Mouse (Mus musculus): ENCODE data around the gene Hoxd4.

The Hoxd4 gene

DNA sequence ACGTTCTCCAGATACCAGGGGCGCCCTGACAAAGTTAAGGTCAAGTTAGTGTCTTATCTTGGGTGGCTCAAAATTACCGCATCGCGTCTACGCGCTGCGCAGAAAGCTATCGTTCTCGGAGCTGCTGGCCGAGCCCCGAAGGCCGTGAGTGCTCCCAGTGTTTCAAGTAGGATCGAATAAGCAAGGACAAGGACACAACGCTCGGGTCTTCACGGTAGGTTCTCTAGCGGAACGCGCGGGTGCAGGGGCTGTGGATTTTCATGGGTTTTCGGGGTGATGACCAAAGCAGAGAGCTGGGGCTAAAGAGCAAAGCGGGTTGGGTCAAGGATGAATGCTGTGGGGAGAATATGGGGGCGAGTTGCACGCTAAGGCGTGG lies 32.1 kb upstream of the Hoxd4 start:
- no peak for DNase-seq (ENCODE audit: low read depth, low spot score)

GRCm38 (mm10) chr2:74679980-74680379 lies 31.7 kb upstream of the Hoxd4 start:
- no peak for DNase-seq (ENCODE audit: low read depth, low spot score)

- DNase-seq (ENCODE audit: low read depth, low spot score), result no peak
Measured at GRCm38 (mm10) chr2:74680561-74681398, 30.9 kb upstream of the Hoxd4 start.

DNA sequence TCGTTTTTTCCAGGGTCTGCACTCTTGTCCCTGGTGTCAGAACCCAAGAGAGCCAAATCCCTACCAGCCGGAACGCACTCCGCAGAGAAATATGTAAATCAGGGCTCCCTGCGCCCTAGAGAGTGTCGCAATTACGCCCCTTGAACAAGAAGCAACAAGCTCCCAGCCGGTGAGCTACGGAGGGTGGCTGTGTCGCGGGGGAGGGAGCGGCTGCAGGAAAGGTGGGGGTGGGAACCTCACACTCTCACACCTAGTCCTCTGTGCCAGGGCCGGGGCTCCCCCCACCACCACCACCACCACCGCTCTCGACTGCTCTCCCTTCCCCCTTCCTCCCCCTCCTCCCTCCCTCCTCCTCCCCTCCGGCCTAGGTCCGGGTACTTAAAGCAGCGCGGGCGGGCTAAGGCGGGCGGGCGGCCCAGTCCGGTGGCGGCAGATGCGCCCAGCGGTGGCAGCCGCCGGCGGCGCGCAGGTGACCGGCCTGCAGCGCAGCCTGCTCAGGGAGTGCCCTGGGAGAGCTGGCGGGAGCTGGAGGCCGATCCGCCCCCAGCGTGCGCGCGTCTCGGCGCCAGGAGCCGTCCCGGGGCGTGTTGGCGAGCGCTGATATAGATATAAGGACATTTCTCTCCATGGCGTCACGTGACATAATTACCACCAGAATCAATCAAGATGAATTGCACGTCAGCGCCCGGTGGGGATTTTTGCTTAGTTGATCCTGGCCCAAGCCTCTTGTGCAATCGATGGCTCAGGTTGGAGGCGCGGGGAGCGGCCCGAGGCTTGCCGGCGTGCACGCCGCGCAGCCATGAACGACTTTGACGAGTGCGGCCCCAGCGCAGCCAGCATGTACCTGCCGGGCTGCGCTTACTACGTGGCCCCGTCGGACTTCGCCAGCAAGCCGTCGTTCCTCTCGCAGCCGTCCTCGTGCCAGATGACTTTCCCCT lies 29.9 kb upstream of the Hoxd4 start:
- DNase-seq (ENCODE audit: low read depth, low spot score), result no peak

DNA sequence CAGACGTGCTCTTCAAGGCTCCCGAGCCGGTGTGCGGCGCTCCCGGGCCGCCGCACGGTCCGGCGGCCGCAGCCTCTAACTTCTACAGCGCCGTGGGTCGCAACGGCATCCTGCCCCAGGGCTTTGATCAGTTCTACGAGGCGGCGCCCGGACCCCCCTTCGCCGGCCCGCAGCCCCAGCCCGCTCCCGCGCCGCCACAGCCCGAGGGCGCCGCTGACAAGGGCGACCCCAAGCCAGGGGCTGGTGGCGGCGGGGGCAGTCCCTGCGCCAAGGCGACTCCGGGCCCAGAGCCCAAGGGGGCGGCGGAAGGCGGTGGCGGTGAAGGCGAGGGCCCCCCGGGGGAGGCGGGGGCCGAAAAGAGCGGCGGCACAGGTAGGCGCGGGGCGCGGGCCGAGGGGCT lies 28.9 kb upstream of the Hoxd4 start:
- no peak for DNase-seq (ENCODE audit: low read depth, low spot score)

DNA sequence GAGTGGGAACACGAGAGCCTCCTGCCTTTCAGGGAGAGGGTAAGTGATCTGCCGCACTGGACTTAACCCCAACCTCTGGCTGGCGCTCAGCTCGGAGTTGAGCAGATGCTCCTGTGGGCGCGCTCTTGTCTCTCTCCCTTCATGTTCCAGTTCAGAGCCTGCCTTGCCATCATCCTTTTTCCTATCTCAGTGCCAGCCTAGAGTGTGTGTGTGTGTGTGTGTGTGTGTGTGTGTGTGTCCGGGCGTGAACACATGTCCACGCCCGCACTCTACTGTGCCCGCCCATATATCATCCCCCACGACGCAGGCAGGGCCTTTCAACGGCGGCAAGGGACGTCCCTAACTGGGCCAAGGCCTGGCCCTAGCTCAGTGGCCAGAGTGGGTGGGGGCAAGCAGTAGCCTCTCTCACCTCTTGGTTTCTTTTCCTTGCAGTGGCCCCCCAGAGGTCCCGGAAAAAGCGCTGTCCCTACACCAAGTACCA lies 28.2 kb upstream of the Hoxd4 start:
- DNase-seq (ENCODE audit: low read depth, low spot score), result no peak

DNA sequence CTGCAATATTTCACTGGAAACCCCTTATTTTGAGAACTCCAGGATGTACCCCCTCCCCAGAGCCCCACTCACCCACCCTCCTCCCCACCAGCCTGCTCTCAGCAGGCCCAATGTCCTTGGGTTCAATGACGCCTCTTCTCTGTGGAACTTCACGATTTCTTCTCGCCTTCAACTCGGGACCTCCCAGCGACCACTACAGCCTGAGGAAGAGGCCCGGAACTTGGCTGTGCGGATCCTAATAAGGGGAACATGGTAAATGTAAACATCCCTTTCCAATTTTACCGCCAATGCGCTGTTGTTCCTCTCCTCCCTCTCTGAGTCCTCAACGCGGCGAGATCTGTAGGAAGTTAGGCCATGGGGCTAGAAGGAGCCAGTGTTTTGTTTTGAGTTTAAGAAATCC lies 27.6 kb upstream of the Hoxd4 start:
- no peak for DNase-seq (ENCODE audit: low read depth, low spot score)

GRCm38 (mm10) chr2:74685059-74685603 lies 26.6 kb upstream of the Hoxd4 start:
- no peak for DNase-seq (ENCODE audit: low read depth, low spot score)

DNA sequence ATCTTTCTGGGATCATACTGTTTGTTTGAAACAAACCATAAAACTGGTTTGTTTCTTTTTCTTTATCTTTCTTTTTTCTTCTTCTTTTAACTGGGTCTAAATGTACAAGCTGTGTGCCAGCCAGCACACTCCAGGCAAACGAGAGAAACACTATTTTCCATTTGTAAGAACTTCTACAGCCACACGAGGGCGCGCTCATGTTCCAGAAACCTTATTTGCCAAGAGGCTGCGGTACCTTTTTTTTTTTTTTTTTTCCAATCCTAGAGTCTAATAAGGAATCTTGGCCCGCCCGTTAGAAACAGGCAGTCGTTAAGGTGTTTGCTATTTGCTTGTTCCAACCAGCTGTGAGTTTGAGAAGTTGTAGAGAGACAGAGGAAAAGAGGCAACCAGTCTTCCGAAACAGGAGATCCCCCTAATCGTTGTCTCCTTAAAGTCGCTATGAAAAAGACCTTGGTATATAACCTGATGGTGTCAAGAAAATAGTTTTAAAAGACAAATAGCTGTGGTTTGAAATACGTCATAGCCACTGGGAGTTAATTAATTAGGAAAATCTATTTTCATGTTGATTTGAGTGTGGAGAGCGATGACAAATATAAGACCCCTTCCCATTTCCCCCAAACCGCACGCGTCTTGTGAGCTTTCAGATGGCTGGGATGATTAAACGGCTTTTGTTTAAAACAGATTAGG lies 25.3 kb upstream of the Hoxd4 start:
- DNase-seq (ENCODE audit: low read depth, low spot score), result peak; percentile 38

DNA sequence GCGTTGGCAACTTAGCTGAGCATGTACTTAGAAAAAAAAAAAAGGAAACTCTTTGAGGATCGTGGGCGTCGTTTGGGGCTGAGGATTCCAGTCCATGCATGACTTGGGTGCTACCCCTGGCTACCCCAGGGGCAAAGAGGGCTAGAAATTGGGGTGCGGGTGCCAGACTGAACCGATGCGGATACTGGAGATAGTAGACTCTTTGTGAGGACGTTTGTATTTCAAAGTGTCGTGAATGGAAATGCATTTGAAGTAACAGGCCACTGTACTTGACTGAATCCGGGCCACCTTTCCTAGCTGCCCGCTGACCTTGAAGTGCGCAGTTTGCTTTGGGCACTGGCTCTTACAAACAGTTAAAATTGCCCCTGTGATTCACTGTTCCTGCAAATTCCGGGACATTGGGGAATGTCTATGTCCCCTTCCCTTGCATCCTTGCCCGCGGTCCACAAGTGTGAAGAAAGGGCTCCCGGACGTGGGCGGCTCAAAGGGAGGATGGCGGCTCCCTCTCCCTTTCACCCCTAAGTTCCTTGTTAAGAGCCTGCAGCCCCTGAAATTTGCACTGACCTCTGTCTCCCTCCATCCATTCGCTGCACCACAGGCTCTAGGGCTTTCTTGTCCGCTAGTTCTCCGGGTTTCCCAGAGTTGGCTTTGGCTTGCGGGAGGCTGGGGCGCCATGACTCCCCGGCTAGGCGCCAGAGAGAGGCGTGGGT lies 24.6 kb upstream of the Hoxd4 start:
- DNase-seq (ENCODE audit: low read depth, low spot score), result no peak

DNA sequence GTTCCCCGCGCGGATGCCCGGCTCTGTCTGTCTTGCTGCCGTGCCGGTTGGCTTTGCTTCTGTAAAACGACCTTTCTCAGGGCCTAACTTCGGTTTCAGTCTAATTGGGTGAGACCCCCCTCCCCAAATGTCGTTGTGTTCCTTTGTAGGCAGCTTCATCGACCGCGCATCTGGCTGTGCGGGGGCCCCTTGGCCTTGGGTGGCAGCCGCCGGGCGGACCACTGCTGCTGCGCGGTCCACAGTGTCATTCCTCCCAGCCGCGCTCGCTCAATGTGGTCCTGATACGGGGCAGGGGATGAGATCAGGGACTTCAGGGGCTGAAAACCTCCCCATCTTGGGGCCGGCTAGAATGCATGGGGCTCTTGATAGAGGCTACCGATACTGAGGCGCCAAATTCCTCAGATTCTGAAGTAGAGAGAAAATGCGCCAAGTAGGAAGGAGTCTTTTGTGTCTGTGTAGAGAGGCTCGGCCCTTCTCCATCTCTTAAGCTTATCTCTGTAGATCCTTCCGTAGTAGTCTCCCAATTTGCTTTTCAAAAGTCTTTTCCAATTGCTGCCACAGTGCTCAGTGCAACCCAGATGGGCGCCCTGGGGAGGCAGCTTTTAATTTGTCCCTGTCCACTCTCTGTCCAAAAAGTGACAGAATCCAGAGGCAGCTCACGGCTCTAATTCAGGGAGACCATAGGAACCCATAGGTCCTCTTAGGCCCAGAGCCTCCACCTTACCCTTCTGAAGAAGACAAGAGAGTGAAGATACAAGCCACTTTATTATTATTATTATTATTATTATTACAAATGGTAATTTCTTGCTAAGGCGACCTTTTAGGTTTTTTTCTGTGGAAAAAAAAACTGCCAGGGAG lies 23.8 kb upstream of the Hoxd4 start:
- DNase-seq (ENCODE audit: low read depth, low spot score), result no peak

DNA sequence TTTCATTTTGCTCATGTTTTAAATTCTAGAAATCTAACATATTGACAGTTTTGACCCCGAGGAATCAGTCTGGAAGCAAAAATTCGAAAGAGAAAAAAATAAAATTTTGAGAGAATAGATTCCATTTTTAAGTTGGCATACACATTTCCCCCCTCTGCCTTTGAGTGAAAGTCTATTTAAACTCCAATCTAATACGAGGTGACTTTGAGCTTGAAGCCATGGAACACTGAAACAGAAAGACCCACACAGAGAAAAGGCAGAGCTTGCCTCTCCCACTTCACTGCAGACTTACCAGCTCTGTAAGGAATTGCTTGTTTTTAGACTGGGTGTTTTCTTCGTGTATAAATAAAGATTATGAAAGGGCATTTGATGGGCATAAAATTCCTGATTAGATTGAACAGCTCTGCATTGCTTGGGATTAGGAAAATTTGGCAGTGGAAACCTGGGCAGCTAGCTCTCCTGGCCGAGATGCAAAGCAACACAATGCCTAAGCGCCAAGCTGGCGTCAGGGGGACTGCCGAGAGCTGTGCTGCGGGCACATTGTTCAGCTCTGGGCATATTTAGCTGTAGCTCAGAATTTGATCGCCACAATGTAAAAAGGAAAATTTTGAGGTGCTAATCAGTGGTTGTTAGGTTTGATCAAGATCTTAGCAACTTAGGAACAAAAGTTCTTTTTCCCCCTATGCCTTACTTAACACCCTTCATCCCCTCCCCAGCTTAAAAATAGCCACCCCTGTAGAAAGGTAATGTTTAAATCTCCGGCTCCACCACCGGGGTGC lies 22.7 kb upstream of the Hoxd4 start:
- no peak for DNase-seq (ENCODE audit: low read depth, low spot score)

DNA sequence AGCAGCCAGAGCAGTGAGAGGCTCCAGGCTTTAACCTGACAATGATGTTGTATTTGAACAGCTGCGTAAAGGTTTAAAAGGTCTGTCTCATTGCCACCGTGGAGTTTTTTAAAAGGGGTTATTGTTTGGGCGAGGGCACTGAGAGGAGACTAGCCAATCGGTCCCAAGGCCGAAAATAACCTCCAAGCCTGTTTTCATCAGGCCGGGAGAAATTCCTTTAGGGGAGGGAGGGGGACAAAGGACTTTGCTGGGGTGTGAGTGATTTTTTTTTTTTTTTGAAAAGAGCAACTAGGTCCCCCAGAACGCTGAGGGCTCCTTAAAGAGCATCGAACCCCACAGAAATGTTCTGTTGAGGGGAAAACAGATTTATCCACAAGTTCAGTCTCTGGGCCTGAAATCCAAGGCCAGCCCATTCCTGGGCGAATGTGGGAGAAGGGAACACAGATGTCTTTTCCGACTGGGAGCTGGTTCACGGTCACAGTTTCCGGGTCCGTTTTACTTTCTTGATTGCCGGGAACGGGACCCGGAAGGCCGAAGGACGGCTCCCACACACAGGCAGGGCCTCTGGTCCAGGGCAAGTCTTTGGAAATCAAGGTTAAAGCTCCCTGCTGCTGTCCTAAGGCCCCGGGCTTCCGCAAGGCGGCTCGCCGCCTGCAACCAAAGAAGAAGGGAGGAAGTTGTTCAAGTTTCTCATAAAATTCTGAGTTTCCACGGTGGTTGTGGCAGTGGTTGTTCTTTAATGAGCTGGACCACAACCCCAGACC lies 22.0 kb upstream of the Hoxd4 start:
- DNase-seq (ENCODE audit: low read depth, low spot score), result no peak

DNA sequence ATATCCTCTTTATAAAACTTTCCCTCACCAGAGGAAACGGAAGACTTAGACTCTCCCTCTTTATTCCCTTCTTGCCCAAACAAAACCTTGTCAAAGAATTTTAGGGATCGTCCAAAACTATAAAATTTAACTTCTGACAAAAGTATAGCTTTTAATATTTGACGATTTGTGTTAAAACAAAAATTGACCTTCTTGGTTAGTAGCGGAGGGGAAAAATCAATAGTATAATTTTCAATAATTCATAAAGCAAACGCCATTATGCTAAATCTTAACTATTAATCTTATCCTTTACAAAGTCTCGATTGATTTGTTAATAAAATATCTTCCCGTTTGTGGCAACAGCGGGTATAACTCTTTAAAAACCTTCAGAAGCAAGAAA lies 21.4 kb upstream of the Hoxd4 start:
- no peak for DNase-seq (ENCODE audit: low read depth, low spot score)

DNA sequence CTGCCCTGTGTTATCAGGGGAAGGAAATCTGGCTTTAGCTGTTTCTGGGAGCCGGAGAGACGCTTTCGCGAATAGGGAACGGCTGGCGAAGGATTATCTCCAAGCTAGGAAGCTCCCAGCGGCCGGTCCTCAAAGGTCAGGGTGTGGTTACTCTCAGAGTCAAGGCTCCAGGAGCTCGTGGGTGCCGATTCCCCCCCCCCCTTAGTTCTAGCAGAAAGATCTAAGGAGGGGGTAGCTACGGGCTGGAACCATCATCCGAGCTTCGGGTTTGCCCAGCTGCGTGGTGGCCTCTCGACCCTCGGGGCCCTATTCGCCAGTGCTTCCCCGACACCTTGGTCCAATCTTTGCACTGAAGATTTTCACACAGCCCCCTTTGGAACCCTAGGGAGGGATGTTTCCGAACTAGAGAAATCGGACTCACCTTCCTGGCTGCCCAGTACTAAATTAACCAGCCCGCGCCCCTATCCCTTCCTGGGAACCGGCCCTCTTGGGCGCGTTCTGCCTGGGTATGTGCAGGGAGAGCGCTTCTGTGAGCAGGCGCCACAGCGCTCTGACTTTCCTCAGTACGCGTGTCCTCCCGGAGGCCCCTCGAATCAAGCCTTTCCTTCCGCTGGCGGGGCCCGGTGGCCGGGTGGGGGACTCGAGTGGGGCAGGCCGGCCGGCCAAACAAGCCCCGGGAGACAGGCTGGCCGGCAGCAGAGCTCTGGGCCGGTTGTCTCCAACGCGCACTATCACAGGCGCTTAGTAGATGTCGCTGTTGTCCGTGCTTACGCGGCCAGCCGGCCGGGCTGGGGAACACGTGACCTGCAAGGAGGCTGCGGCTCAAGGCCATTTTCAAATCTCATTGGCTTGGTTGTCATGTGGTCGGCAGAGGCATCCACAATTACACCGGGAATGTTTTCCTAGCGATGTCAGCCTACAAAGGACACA lies 20.4 kb upstream of the Hoxd4 start, which contains the start of gene Hoxd10:
TSS of gene Hoxd10 (plus strand) at position 903 of the 930 bp plus-strand sequence.
- peak; percentile 79 for DNase-seq (ENCODE audit: low read depth, low spot score)

GRCm38 (mm10) chr2:74691995-74692807 lies 19.5 kb upstream of the Hoxd4 start:
- no peak for DNase-seq (ENCODE audit: low read depth, low spot score)
